Mouse (Mus musculus): ENCODE data around the gene Dcst2. TPM values are rescaled to one million over a fixed set of nuclear protein-coding genes. Genes with fewer than 3 reads are reported as not detected.

Gene Dcst2
- total and polyA plus RNA-seq, 3 experiments: 0.06 TPM; not detected in 2

- Histone ChIP-seq H3K9ac (ENCODE audit: control insufficient read depth, low read depth, low read length, poor library complexity, severe bottlenecking) (no peak overlapping the region), H3K36me3 (ENCODE audit: control insufficient read depth in 1 of 2, insufficient read depth in 2 of 2, low read length in 2 of 2) (0 out of 4 replicates have a peak, but pooled peaks cover 0 to 4% of the 10 kb centered on the region in 2 experiments), H3K79me2 (ENCODE audit: control insufficient read depth, insufficient read depth, low read length, poor library complexity) (no peaks in the 10 kb centered on the region), H3K4me3 (ENCODE audit: control insufficient read depth in 1 of 2, insufficient read depth in 1 of 2, low read depth in 2 of 2, low read length in 2 of 2) (no peak overlapping the region), H3K9me3 (replicated peaks; ENCODE audit: insufficient read depth, low read length) (no peaks in the 10 kb centered on the region), H3K27ac (ENCODE audit: control insufficient read depth, low read depth, low read length) (no peak overlapping the region), H3K27me3 (ENCODE audit: control insufficient read depth in 1 of 2, insufficient read depth in 2 of 2, low read length in 2 of 2) (peaks cover 7 to 12% of the 10 kb centered on the region in 2 experiments; a peak in 2 of 4 replicates), H3K4me1 (ENCODE audit: control insufficient read depth in 1 of 2, insufficient read depth in 2 of 2, low read length in 2 of 2) (peaks cover 6 to 13% of the 10 kb centered on the region in 2 experiments)
- DNase-seq (ENCODE audit: low read depth, low spot score): no peak
- no peak for TF ChIP-seq RCOR1 (IDR thresholded peaks at IDR 0.05; ENCODE audit: low read depth, low read length)
- no peak for TF ChIP-seq ZMIZ1 (IDR thresholded peaks at IDR 0.05; ENCODE audit: low read depth, low read length)
- no peak for TF ChIP-seq MXI1 (IDR thresholded peaks at IDR 0.05; ENCODE audit: low read depth, low read length)
- no peak for TF ChIP-seq ZC3H11A (IDR thresholded peaks at IDR 0.05; ENCODE audit: low read depth, low read length)
- no peak for TF ChIP-seq CHD1 (IDR thresholded peaks at IDR 0.05; ENCODE audit: low read depth, low read length)
- TF ChIP-seq NELFE (IDR thresholded peaks at IDR 0.05; ENCODE audit: low read depth, low read length): no peak
- TF ChIP-seq EP300 (IDR thresholded peaks at IDR 0.05; ENCODE audit: low read depth in 1 of 2, low read length in 2 of 2): no peak
- TF ChIP-seq ELF1 (IDR thresholded peaks at IDR 0.05; ENCODE audit: low read depth, low read length): no peak
- TF ChIP-seq KAT2A (conservative IDR thresholded peaks at IDR 0.05; ENCODE audit: low read depth, low read length): no peak
- no peak for TF ChIP-seq ZNF384 (IDR thresholded peaks at IDR 0.05; ENCODE audit: low read depth, low read length)
- TF ChIP-seq SIN3A (IDR thresholded peaks at IDR 0.05; ENCODE audit: low read length): no peak
- no peak for TF ChIP-seq TCF12 (IDR thresholded peaks at IDR 0.05; ENCODE audit: low read depth, low read length)
- TF ChIP-seq CHD2 (IDR thresholded peaks at IDR 0.05; ENCODE audit: low read length): no peak
- TF ChIP-seq MYC (IDR thresholded peaks at IDR 0.05; ENCODE audit: low read depth, low read length): no peak
These were observed 34.4 kb upstream of the Dcst2 start for GRCm38 (mm10) chr3:89327371-89327870.

DNA sequence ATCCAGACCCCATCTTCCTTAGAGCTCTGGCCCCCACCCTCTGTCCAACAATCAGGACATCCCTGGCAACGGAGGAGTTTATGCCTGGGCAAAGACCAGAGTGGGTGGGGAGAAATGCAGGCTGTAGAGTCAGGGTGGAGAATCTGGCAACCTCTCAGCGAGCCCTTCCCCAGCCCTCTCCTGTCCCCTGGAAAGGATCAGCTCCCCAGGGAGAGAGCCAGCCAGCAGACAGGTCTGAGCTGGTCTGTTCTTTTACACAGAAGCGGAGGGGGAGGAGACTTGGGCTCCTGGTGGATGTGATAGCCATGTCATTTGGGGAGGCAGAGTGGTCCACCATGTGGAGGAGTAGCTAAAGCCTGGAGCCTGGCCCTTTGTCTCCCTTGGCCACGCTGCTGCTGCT, 33.2 kb upstream of the Dcst2 start:
- Histone ChIP-seq H3K4me3 (ENCODE audit: control insufficient read depth in 1 of 2, insufficient read depth in 1 of 2, low read depth in 2 of 2, low read length in 2 of 2) (no peak overlapping the region), H3K27ac (ENCODE audit: control insufficient read depth, low read depth, low read length) (no peak overlapping the region), H3K79me2 (ENCODE audit: control insufficient read depth, insufficient read depth, low read length, poor library complexity) (no peaks in the 10 kb centered on the region), H3K9ac (ENCODE audit: control insufficient read depth, low read depth, low read length, poor library complexity, severe bottlenecking) (no peak overlapping the region), H3K36me3 (ENCODE audit: control insufficient read depth in 1 of 2, insufficient read depth in 2 of 2, low read length in 2 of 2) (0 out of 4 replicates have a peak, but pooled peaks cover 0 to 4% of the 10 kb centered on the region in 2 experiments), H3K4me1 (ENCODE audit: control insufficient read depth in 1 of 2, insufficient read depth in 2 of 2, low read length in 2 of 2) (peaks cover 6 to 12% of the 10 kb centered on the region in 2 experiments), H3K27me3 (ENCODE audit: control insufficient read depth in 1 of 2, insufficient read depth in 2 of 2, low read length in 2 of 2) (peaks cover 7 to 12% of the 10 kb centered on the region in 2 experiments; a peak in 2 of 4 replicates), H3K9me3 (replicated peaks; ENCODE audit: insufficient read depth, low read length) (no peaks in the 10 kb centered on the region)
- TF ChIP-seq ETS1 (IDR thresholded peaks at IDR 0.05; ENCODE audit: low read depth, low read length): no peak
- TF ChIP-seq MAX (IDR thresholded peaks at IDR 0.05; ENCODE audit: low read length): no peak
- TF ChIP-seq USF2 (IDR thresholded peaks at IDR 0.05; ENCODE audit: borderline replicate concordance in 1 of 2, insufficient read depth in 1 of 2, low read depth in 1 of 2, low read length in 2 of 2): no peak
- TF ChIP-seq POLR2AphosphoS2 (IDR thresholded peaks at IDR 0.05; ENCODE audit: low read length): no peak
- no peak for TF ChIP-seq GABPA (IDR thresholded peaks at IDR 0.05; ENCODE audit: low read depth, low read length)
- no peak for TF ChIP-seq CHD2 (IDR thresholded peaks at IDR 0.05; ENCODE audit: low read length)
- TF ChIP-seq EP300 (IDR thresholded peaks at IDR 0.05; ENCODE audit: low read depth in 1 of 2, low read length in 2 of 2): no peak
- TF ChIP-seq SIN3A (IDR thresholded peaks at IDR 0.05; ENCODE audit: low read length): no peak
- TF ChIP-seq E2F4 (IDR thresholded peaks at IDR 0.05; ENCODE audit: borderline replicate concordance, low read depth, low read length): no peak
- TF ChIP-seq MXI1 (IDR thresholded peaks at IDR 0.05; ENCODE audit: low read depth, low read length): no peak
- no peak for TF ChIP-seq ELF1 (IDR thresholded peaks at IDR 0.05; ENCODE audit: low read depth, low read length)
- TF ChIP-seq MAZ (IDR thresholded peaks at IDR 0.05; ENCODE audit: low read depth, low read length): no peak
- no peak for TF ChIP-seq ZNF384 (IDR thresholded peaks at IDR 0.05; ENCODE audit: low read depth, low read length)
- no peak for TF ChIP-seq UBTF (IDR thresholded peaks at IDR 0.05; ENCODE audit: borderline replicate concordance, insufficient read depth, low read depth, low read length)
- TF ChIP-seq KAT2A (conservative IDR thresholded peaks at IDR 0.05; ENCODE audit: low read depth, low read length): no peak
- no peak for TF ChIP-seq MAFK (IDR thresholded peaks at IDR 0.05; ENCODE audit: borderline replicate concordance, low read depth, low read length)
- no peak for TF ChIP-seq RCOR1 (IDR thresholded peaks at IDR 0.05; ENCODE audit: low read depth, low read length)
- TF ChIP-seq JUND (IDR thresholded peaks at IDR 0.05; ENCODE audit: low read depth, low read length): no peak
- DNase-seq (ENCODE audit: low read depth, low spot score): no peak
